Mouse (Mus musculus) embryo, embryonic 11 days (tissue): Measurements from ENCODE around the gene Hdgfl3.
A peak's percentile ranks its signal among the peaks of the same experiment; 100 is the strongest.

Experiments
- DNase-seq: peaks from one replicate; pipeline ENCODE4 v3.0.0-alpha.2; 2015

Gene Hdgfl3

GRCm38 (mm10) chr7:81885128-81885527 lies 49.1 kb downstream of the Hdgfl3 start:
- no peak for DNase-seq

- DNase-seq, result no peak
Observed at GRCm38 (mm10) chr7:81881600-81881999, 52.7 kb downstream of the Hdgfl3 start.

- DNase-seq, result no peak
Observed at GRCm38 (mm10) chr7:81880797-81881196, 53.5 kb downstream of the Hdgfl3 start.

GRCm38 (mm10) chr7:81880286-81880685 lies 54.0 kb downstream of the Hdgfl3 start:
- no peak for DNase-seq

- DNase-seq, result no peak
Observed at GRCm38 (mm10) chr7:81875372-81875771, 58.9 kb downstream of the Hdgfl3 start.

- DNase-seq, result no peak
Observed at GRCm38 (mm10) chr7:81874636-81875035, 59.6 kb downstream of the Hdgfl3 start.

GRCm38 (mm10) chr7:81873807-81874206 lies 60.5 kb downstream of the Hdgfl3 start:
- no peak for DNase-seq

GRCm38 (mm10) chr7:81872493-81873013 lies 61.7 kb downstream of the Hdgfl3 start:
- no peak for DNase-seq

GRCm38 (mm10) chr7:81868158-81868557 lies 66.1 kb downstream of the Hdgfl3 start:
- peak; percentile 83 for DNase-seq

GRCm38 (mm10) chr7:81867231-81867930 lies 66.9 kb downstream of the Hdgfl3 start:
- DNase-seq, result no peak

GRCm38 (mm10) chr7:81865937-81866336 lies 68.3 kb downstream of the Hdgfl3 start:
- no peak for DNase-seq

- DNase-seq, result no peak
Observed at GRCm38 (mm10) chr7:81864552-81864951, 69.7 kb downstream of the Hdgfl3 start.

GRCm38 (mm10) chr7:81862587-81863583 lies 71.4 kb downstream of the Hdgfl3 start:
- peak; percentile 19 for DNase-seq

GRCm38 (mm10) chr7:81861921-81862320 lies 72.4 kb downstream of the Hdgfl3 start:
- DNase-seq, result no peak

- no peak for DNase-seq
Observed at GRCm38 (mm10) chr7:81861461-81861860, 72.8 kb downstream of the Hdgfl3 start.

- DNase-seq, result no peak
Observed at GRCm38 (mm10) chr7:81860996-81861395, 73.3 kb downstream of the Hdgfl3 start.

GRCm38 (mm10) chr7:81860071-81860470 lies 74.2 kb downstream of the Hdgfl3 start:
- DNase-seq, result peak; percentile 21

- DNase-seq, result peak; percentile 75
Observed at GRCm38 (mm10) chr7:81858968-81859721, 75.1 kb downstream of the Hdgfl3 start, which contains the start of gene Tm6sf1. Tm6sf1 (plus strand) TSS chr7:81859001.

GRCm38 (mm10) chr7:81858236-81858635 lies 76.0 kb downstream of the Hdgfl3 start:
- DNase-seq, result peak; percentile 49

GRCm38 (mm10) chr7:81856221-81856620 lies 78.1 kb downstream of the Hdgfl3 start:
- DNase-seq, result no peak

GRCm38 (mm10) chr7:81855694-81856093 lies 78.6 kb downstream of the Hdgfl3 start, which contains the start of gene Gm10160:
Gm10160 (minus strand) TSS chr7:81855794.
- no peak for DNase-seq

- no peak for DNase-seq
Observed at GRCm38 (mm10) chr7:81854568-81855307, 79.5 kb downstream of the Hdgfl3 start.
